ENCODE assay signal across 23 mouse cellular contexts in the genomic region with DNA sequence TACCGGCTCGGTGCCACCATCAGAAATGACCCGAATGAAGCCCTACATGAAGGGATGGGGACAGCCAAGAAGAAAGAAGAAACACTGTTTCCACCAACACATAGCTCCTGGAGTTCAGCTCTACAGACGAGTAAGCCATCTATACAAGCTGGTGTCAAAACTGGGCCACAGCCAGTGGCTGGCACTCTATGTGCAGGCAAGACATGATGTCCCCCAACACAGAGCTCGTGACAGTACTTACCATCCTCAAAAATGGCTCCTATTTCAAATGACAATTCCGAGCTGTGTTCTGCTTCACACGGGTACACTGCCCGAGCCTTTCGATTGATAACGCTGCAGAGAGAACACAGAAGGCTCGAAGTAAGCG.
DNase-seq lines count a peak whose midpoint lies in the region; ATAC-seq and TF ChIP-seq lines count a peak whose summit lies in the region.
"Had no signal": no experiment of that assay in that cellular context is flagged by ENCODE, and none has a peak within 500 bp of the region (broad histone marks: within the 10 kb centered on the region; RNA-seq: fewer than 3 reads in every experiment).

No protein-coding gene starts in this region.

- no peak overlapping the region for H3K4me3 ChIP-seq in forebrain, postnatal 0 days (ENCODE audit: low read depth, low read length)
- H3K4me3 ChIP-seq in forebrain, embryonic 12.5 days (replicated peaks) = no peak overlapping the region
- H3K4me3 ChIP-seq: embryonic facial prominence, embryonic 15.5 days; hindbrain, embryonic 10.5 days; liver, embryonic 12.5 days had no signal

- no peaks in the 10 kb centered on the region for H3K36me3 ChIP-seq in forebrain, postnatal 0 days (ENCODE audit: insufficient read depth)
- H3K36me3 ChIP-seq in forebrain, embryonic 12.5 days (replicated peaks) = no peaks in the 10 kb centered on the region

- 81% methylated on average over 12 of the region's 12 CpGs for WGBS in forebrain, postnatal 0 days
- WGBS in forebrain, embryonic 12.5 days = 95% methylated on average over 12 of the region's 12 CpGs

- TF ChIP-seq CTCF in forebrain, postnatal 0 days (IDR thresholded peaks at IDR 0.05; ENCODE audit: low read depth) = no peak

- no peaks in the 10 kb centered on the region for H3K4me1 ChIP-seq in forebrain, postnatal 0 days (ENCODE audit: insufficient read depth)
- H3K4me1 ChIP-seq in forebrain, embryonic 12.5 days = no peaks in the 10 kb centered on the region
- H3K4me1 ChIP-seq: embryonic facial prominence, embryonic 15.5 days; hindbrain, embryonic 10.5 days; liver, embryonic 12.5 days had no signal

- H3K9me3 ChIP-seq in forebrain, postnatal 0 days (ENCODE audit: low read length) = no peaks in the 10 kb centered on the region
- no peaks in the 10 kb centered on the region for H3K9me3 ChIP-seq in forebrain, embryonic 12.5 days
- H3K9me3 ChIP-seq: embryonic facial prominence, embryonic 15.5 days; hindbrain, embryonic 10.5 days; liver, embryonic 12.5 days had no signal

- peak overlapping the region; percentile 71 for H3K27ac ChIP-seq in forebrain, postnatal 0 days (ENCODE audit: low read depth, low read length)
- H3K27ac ChIP-seq in forebrain, embryonic 12.5 days = no peak overlapping the region
- H3K27ac ChIP-seq: embryonic facial prominence, embryonic 15.5 days; hindbrain, embryonic 10.5 days; liver, embryonic 12.5 days had no signal

- peak; percentile 50 for ATAC-seq in forebrain, postnatal 0 days
- ATAC-seq in forebrain, embryonic 12.5 days (ENCODE audit: low FRiP score) = no peak
- ATAC-seq: CD4-positive, CD25-positive, alpha-beta regulatory T cell, adult 4 months; intestine, postnatal 0 days; liver, embryonic 12.5 days; liver, postnatal 0 days had no signal

- no peak overlapping the region for H3K4me2 ChIP-seq in forebrain, postnatal 0 days (ENCODE audit: low read depth)
- no peak overlapping the region for H3K4me2 ChIP-seq in forebrain, embryonic 12.5 days
- H3K4me2 ChIP-seq: embryonic facial prominence, embryonic 15.5 days; liver, embryonic 12.5 days; midbrain, embryonic 11.5 days had no signal

- DNase-seq in forebrain, postnatal 0 days = peak; percentile 40
- peak; percentile 17 for DNase-seq in layer of hippocampus, adult 11-12 months (ENCODE audit: low spot score)
- DNase-seq in layer of hippocampus, adult 9-10 months (ENCODE audit: low spot score) = no peak
- DNase-seq in right cerebral cortex, adult 18-20 months = peak; percentile 10
- DNase-seq in right cerebral cortex, adult 2 months (ENCODE audit: low spot score in 2 of 2) = no peak
- DNase-seq in layer of hippocampus, adult 9-11 months = peak; percentile 26
- DNase-seq in thymus, postnatal 4 days = no peak
- DNase-seq: adrenal gland, postnatal 25 days; cerebellum, adult 18-20 months; cerebellum, postnatal 10 days; heart, postnatal 14 days; kidney, adult 9 months; kidney, postnatal 14 days; left cerebral cortex, postnatal 4 days; liver, postnatal 0 days; lung, postnatal 36 days had no signal

- no peak overlapping the region for H3K9ac ChIP-seq in forebrain, postnatal 0 days
- no peak overlapping the region for H3K9ac ChIP-seq in forebrain, embryonic 12.5 days
- H3K9ac ChIP-seq: embryonic facial prominence, embryonic 15.5 days; liver, embryonic 12.5 days; liver, postnatal 0 days had no signal

- H3K27me3 ChIP-seq in forebrain, postnatal 0 days (ENCODE audit: insufficient read depth, low read length) = no peaks in the 10 kb centered on the region
- H3K27me3 ChIP-seq in forebrain, embryonic 12.5 days = no peaks in the 10 kb centered on the region
- H3K27me3 ChIP-seq: embryonic facial prominence, embryonic 15.5 days; liver, embryonic 12.5 days had no signal

Comparison
In these comparisons a context has a peak if more than half of its experiments do, and no peak if none do; other contexts are left out.
1. DNase-seq: peak in forebrain, postnatal 0 days (single experiment), layer of hippocampus, adult 11-12 months (single experiment), right cerebral cortex, adult 18-20 months (single experiment) and layer of hippocampus, adult 9-11 months (single experiment); none in layer of hippocampus, adult 9-10 months (single experiment), right cerebral cortex, adult 2 months (0 of 2) and thymus, postnatal 4 days (single experiment).